Mouse (Mus musculus) kidney, embryonic 15.5 days (tissue): Measurements from ENCODE around the gene Il11ra2. TPM values are rescaled to one million over a fixed set of nuclear protein-coding genes. Genes with fewer than 3 reads are reported as not detected.
A peak's percentile ranks its signal among the peaks of the same experiment; 100 is the strongest.
"Not testable (repeated sequence)": the region's sequence is repeated elsewhere in the genome, so short reads cannot be mapped to it uniquely, and the experiment has no call there.

Experiments
- ATAC-seq: fragments of 200-750 bp; cut with Nextera tagmentation; replicated peaks from 2 replicates; pipeline ENCODE4 v1.8.0; 2017; ENCODE audit warnings: moderate TSS enrichment; ENCODE audit not compliant: low FRiP score
- H3K27ac ChIP-seq: fragments of 300-500 bp; sonication (generic); 2 replicates; pipeline ENCODE4 v1.5.1; 2015; ENCODE audit warnings: mild to moderate bottlenecking, inconsistent platforms
- H3K27me3 ChIP-seq: fragments of 300-500 bp; sonication (generic); 2 replicates; pipeline ENCODE4 v1.6.1; 2015; ENCODE audit warnings: inconsistent platforms
- H3K36me3 ChIP-seq: fragments of 300-500 bp; sonication (generic); 2 replicates; pipeline ENCODE4 v1.6.1; 2015; ENCODE audit warnings: inconsistent platforms
- H3K4me1 ChIP-seq: fragments of 300-500 bp; sonication (generic); 2 replicates; pipeline ENCODE4 v1.6.1; 2015; ENCODE audit warnings: inconsistent platforms
- H3K4me2 ChIP-seq: fragments of 300-500 bp; sonication (generic); 2 replicates; pipeline ENCODE4 v1.6.1; 2015; ENCODE audit warnings: moderate library complexity, mild to moderate bottlenecking, inconsistent platforms
- H3K4me3 ChIP-seq: fragments of 300-500 bp; sonication (generic); replicated peaks from 2 replicates; pipeline ENCODE4 v1.5.1; 2015; ENCODE audit warnings: mild to moderate bottlenecking, inconsistent platforms
- H3K9ac ChIP-seq: fragments of 300-500 bp; sonication (generic); 2 replicates; pipeline ENCODE4 v1.6.1; 2015; ENCODE audit warnings: mild to moderate bottlenecking, inconsistent platforms
- H3K9me3 ChIP-seq: fragments of 300-500 bp; sonication (generic); replicated peaks from 2 replicates; pipeline ENCODE4 v1.6.1; 2016; ENCODE audit warnings: inconsistent platforms
- WGBS: fragments of 180-500 bp; shearing (Covaris S2); methylation state at CpG from one replicate; pipeline ENCODE4 v1.1.7; 2015; ENCODE audit warnings: mixed read lengths; 5-methylcytosine and 5-hydroxymethylcytosine counted together
- polyA plus RNA-seq: library from polyadenylated mRNA; unstranded; fragments of >200 nt; fragmentation: Nextera tagmentation; extraction: Ambion mirVana; gene quantifications from 2 replicates; pipeline ENCODE4 v1.2.1, GENCODE M21; 2015

The Il11ra2 gene
- 0.18 TPM in 1 of 2 replicates, not detected in the other for polyA plus RNA-seq

GRCm38 (mm10) chr4:42661793-42662192, at the start of gene Il11ra2:
Gene Il11ra2, minus strand, starts transcription at chr4:42661893.
- H3K27me3 ChIP-seq, ATAC-seq: not testable (repeated sequence)

GRCm38 (mm10) chr4:42682183-42682524, 20.5 kb upstream of the Il11ra2 start:
- not testable (repeated sequence) for H3K27me3 ChIP-seq, H3K4me3 ChIP-seq, H3K9ac ChIP-seq, H3K36me3 ChIP-seq, H3K4me1 ChIP-seq, H3K27ac ChIP-seq, H3K9me3 ChIP-seq, H3K4me2 ChIP-seq
- WGBS, result no CpG with 5 or more reads among the region's 18 CpGs
- ATAC-seq, result peak; percentile 74; the same call in 1 of the 2 replicates

More at GRCm38 (mm10) chr4:42661793-42662192, at the start of gene Il11ra2:
- H3K4me2 ChIP-seq, H3K27ac ChIP-seq, H3K9me3 ChIP-seq, H3K4me1 ChIP-seq, H3K9ac ChIP-seq, H3K36me3 ChIP-seq, H3K4me3 ChIP-seq: not testable (repeated sequence)
- WGBS, result no CpG with 5 or more reads among the region's 3 CpGs

GRCm38 (mm10) chr4:42681473-42682182, 19.9 kb upstream of the Il11ra2 start:
- WGBS, result no CpG with 5 or more reads among the region's 66 CpGs
- not testable (repeated sequence) for H3K36me3 ChIP-seq, H3K27me3 ChIP-seq, H3K9ac ChIP-seq, H3K27ac ChIP-seq, H3K9me3 ChIP-seq, H3K4me1 ChIP-seq, H3K4me3 ChIP-seq, H3K4me2 ChIP-seq
- peak; percentile 33; the same call in 1 of the 2 replicates for ATAC-seq

GRCm38 (mm10) chr4:42680374-42681356, 19.0 kb upstream of the Il11ra2 start:
- not testable (repeated sequence) for H3K4me2 ChIP-seq, H3K4me3 ChIP-seq, H3K27ac ChIP-seq, H3K9ac ChIP-seq, H3K36me3 ChIP-seq, H3K9me3 ChIP-seq, H3K4me1 ChIP-seq, ATAC-seq, H3K27me3 ChIP-seq
- no CpG with 5 or more reads among the region's 32 CpGs for WGBS

- not testable (repeated sequence) for ATAC-seq, H3K36me3 ChIP-seq, H3K4me3 ChIP-seq, H3K27ac ChIP-seq, H3K9me3 ChIP-seq, H3K27me3 ChIP-seq, H3K9ac ChIP-seq, H3K4me1 ChIP-seq, H3K4me2 ChIP-seq
- whole genome bisulfite sequencing, result no CpG with 5 or more reads among the region's 7 CpGs
Observed at GRCm38 (mm10) chr4:42679365-42679764, 17.7 kb upstream of the Il11ra2 start.

GRCm38 (mm10) chr4:42675415-42675814, 13.7 kb upstream of the Il11ra2 start:
- H3K4me2 ChIP-seq, H3K4me3 ChIP-seq, H3K9ac ChIP-seq, H3K4me1 ChIP-seq, ATAC-seq, H3K36me3 ChIP-seq, H3K9me3 ChIP-seq, H3K27ac ChIP-seq, H3K27me3 ChIP-seq: not testable (repeated sequence)
- no CpG with 5 or more reads among the region's 4 CpGs for WGBS

GRCm38 (mm10) chr4:42654951-42655350, 6.7 kb downstream of the Il11ra2 start, which contains the start of gene Ccl27b:
Gene Ccl27b, plus strand, starts transcription at chr4:42655251.
- ATAC-seq, H3K36me3 ChIP-seq, H3K4me2 ChIP-seq, H3K27ac ChIP-seq, H3K4me3 ChIP-seq, H3K4me1 ChIP-seq, H3K9me3 ChIP-seq, H3K9ac ChIP-seq, H3K27me3 ChIP-seq: not testable (repeated sequence)
- no CpG with 5 or more reads among the region's 9 CpGs for WGBS

GRCm38 (mm10) chr4:42629419-42629818, 32.3 kb downstream of the Il11ra2 start, which contains the start of gene Gm2564:
Gene Gm2564, plus strand, starts transcription at chr4:42629719.
- WGBS, result no CpG with 5 or more reads among the region's 8 CpGs
- H3K27ac ChIP-seq, H3K4me3 ChIP-seq, ATAC-seq, H3K27me3 ChIP-seq, H3K4me2 ChIP-seq, H3K9ac ChIP-seq, H3K4me1 ChIP-seq, H3K36me3 ChIP-seq, H3K9me3 ChIP-seq: not testable (repeated sequence)

- not testable (repeated sequence) for ATAC-seq, H3K4me1 ChIP-seq, H3K36me3 ChIP-seq, H3K4me3 ChIP-seq, H3K9ac ChIP-seq, H3K4me2 ChIP-seq, H3K27me3 ChIP-seq, H3K9me3 ChIP-seq, H3K27ac ChIP-seq
- no CpG with 5 or more reads among the region's 5 CpGs for WGBS
Observed at GRCm38 (mm10) chr4:42611895-42612294, 49.8 kb downstream of the Il11ra2 start, which contains the start of gene Gm10591. Gene Gm10591, plus strand, starts transcription at chr4:42612195.

Other genes with a start within 250 kb of the Il11ra2 start
- gene Gm21586, start 222.5 kb downstream of the Il11ra2 start, polyA plus RNA-seq, result not detected in 2 replicates
- 0.06 and 0.09 TPM in 2 replicates for gene Gm2163, start 195.1 kb downstream of the Il11ra2 start, polyA plus RNA-seq
- gene Fam205a2, start 133.7 kb downstream of the Il11ra2 start, polyA plus RNA-seq, result not detected in 2 replicates
- gene Gm10591, start 49.7 kb downstream of the Il11ra2 start, polyA plus RNA-seq, result 0.68 TPM in 1 of 2 replicates, not detected in the other
- 0.31 TPM in 1 of 2 replicates, not detected in the other for gene Gm2564, start 32.2 kb downstream of the Il11ra2 start, polyA plus RNA-seq
- gene Ccl27b, start 6.6 kb downstream of the Il11ra2 start, polyA plus RNA-seq, result not detected in 2 replicates
- gene 4930578G10Rik, start 73.7 kb upstream of the Il11ra2 start, polyA plus RNA-seq, result not detected in 2 replicates
- gene Ccl19, start 94.7 kb upstream of the Il11ra2 start, polyA plus RNA-seq, result not detected in 2 replicates
- 54.9 and 67.0 TPM in 2 replicates for gene Ccl21a, start 112.1 kb upstream of the Il11ra2 start, polyA plus RNA-seq
- not detected in 2 replicates for gene Fam205a1, start 192.0 kb upstream of the Il11ra2 start, polyA plus RNA-seq
- gene Gm12394, start 194.9 kb upstream of the Il11ra2 start, polyA plus RNA-seq, result 0.09 and 0.13 TPM in 2 replicates
- 0.18 TPM in 1 of 2 replicates, not detected in the other for gene Fam205c, start 212.3 kb upstream of the Il11ra2 start, polyA plus RNA-seq